Mouse (Mus musculus): ENCODE measurements around the gene Olfr907.

The Olfr907 gene

GRCm38 (mm10) chr9:38495501-38495900, at the start of gene Olfr907:
Olfr907 (plus strand) TSS chr9:38495801.
- DNase-seq (ENCODE audit: low read depth, low spot score), result no peak

GRCm38 (mm10) chr9:38447352-38447751, 48.2 kb upstream of the Olfr907 start, which contains the start of gene Olfr902:
Olfr902 (plus strand) TSS chr9:38447652.
- no peak for DNase-seq (ENCODE audit: low read depth, low spot score)

- no peak for DNase-seq (ENCODE audit: low read depth, low spot score)
Observed at GRCm38 (mm10) chr9:38462844-38463243, 32.8 kb upstream of the Olfr907 start, which contains the start of gene Olfr904. Olfr904 (plus strand) TSS chr9:38463144.

- no peak for DNase-seq (ENCODE audit: low read depth, low spot score)
Observed at GRCm38 (mm10) chr9:38470807-38471206, 24.8 kb upstream of the Olfr907 start, which contains the start of gene Olfr905. Olfr905 (plus strand) TSS chr9:38471107.

- DNase-seq (ENCODE audit: low read depth, low spot score), result no peak
Observed at GRCm38 (mm10) chr9:38486785-38487184, 8.8 kb upstream of the Olfr907 start, which contains the start of gene Olfr906. Olfr906 (plus strand) TSS chr9:38487085.

GRCm38 (mm10) chr9:38512353-38512752, 16.8 kb downstream of the Olfr907 start:
- DNase-seq (ENCODE audit: low read depth, low spot score), result no peak

GRCm38 (mm10) chr9:38521280-38521679, 25.7 kb downstream of the Olfr907 start, which contains the start of gene Olfr911-ps1:
Olfr911-ps1 (plus strand) TSS chr9:38521580.
- DNase-seq (ENCODE audit: low read depth, low spot score), result no peak

GRCm38 (mm10) chr9:38537549-38537948, 41.9 kb downstream of the Olfr907 start, which contains the start of gene Olfr910:
Olfr910 (plus strand) TSS chr9:38537849.
- no peak for DNase-seq (ENCODE audit: low read depth, low spot score)

Data from telencephalon, adult 2 months (tissue).